Mouse (Mus musculus): ENCODE measurements around the gene Lrfn2.

- TF ChIP-seq CTCF (IDR thresholded peaks at IDR 0.05): no peak
- no peak for TF ChIP-seq EP300 (IDR thresholded peaks at IDR 0.05)
These were observed 6.8 kb upstream of the Lrfn2 start for GRCm38 (mm10) chr17:48925426-48925825.
